8 mouse cellular contexts compared by ENCODE assay signal in genomic region chr14:103069864-103070611, GRCm38 (mm10). TPM values are rescaled to one million over a fixed set of nuclear protein-coding genes. Genes with fewer than 3 reads are reported as not detected.
DNase-seq lines count a peak whose midpoint lies in the region; ATAC-seq and TF ChIP-seq lines count a peak whose summit lies in the region.

Cln5 (plus strand) TSS chr14:103070216.

- peaks cover 7% of the 10 kb centered on the region for H3K36me3 ChIP-seq in ES-Bruce4 (ENCODE audit: control insufficient read depth, insufficient read depth, low read length, poor library complexity, severe bottlenecking)
- H3K36me3 ChIP-seq in forebrain, embryonic 14.5 days (ENCODE audit: control insufficient read depth, insufficient read depth, low read length), result no peaks in the 10 kb centered on the region
- H3K36me3 ChIP-seq in neural tube, embryonic 15.5 days, result peaks cover 7% of the 10 kb centered on the region; the same call in 1 of the 2 replicates

- intact Hi-C loops in heart, postnatal 14 days (cut with DNase I), result loop anchor here (2.0 to 5.0 kb wide), 5 partner anchors 27 to 467 kb away; partner anchors contain the start of gene Mycbp2

- H3K4me3 ChIP-seq in ES-Bruce4 (ENCODE audit: low read depth, low read length), result peak within 1 kb of the TSS; percentile 97
- H3K4me3 ChIP-seq in forebrain, embryonic 14.5 days (ENCODE audit: low read depth, low read length), result peak within 1 kb of the TSS; percentile 64
- H3K4me3 ChIP-seq in neural tube, embryonic 15.5 days (replicated peaks), result peak within 1 kb of the TSS; percentile 69

- peak within 1 kb of the TSS; percentile 88 for H3K9ac ChIP-seq in ES-Bruce4 (ENCODE audit: low read depth, poor library complexity, severe bottlenecking)
- peak within 1 kb of the TSS; percentile 73 for H3K9ac ChIP-seq in forebrain, embryonic 14.5 days (ENCODE audit: low read length)
- H3K9ac ChIP-seq in neural tube, embryonic 15.5 days (replicated peaks), result peak within 1 kb of the TSS; percentile 63

- H3K4me1 ChIP-seq in ES-Bruce4 (ENCODE audit: control insufficient read depth, insufficient read depth, low read length), result no peaks in the 10 kb centered on the region
- H3K4me1 ChIP-seq in forebrain, embryonic 14.5 days (ENCODE audit: control insufficient read depth, insufficient read depth, low read length), result no peaks in the 10 kb centered on the region; the same call in 1 of the 2 replicates
- H3K4me1 ChIP-seq in neural tube, embryonic 15.5 days, result peaks cover 15% of the 10 kb centered on the region

- DNase-seq in forebrain, embryonic 14.5 days (ENCODE audit: low spot score), result peak; percentile 94
- peak; percentile 97 to 98 for DNase-seq in heart, postnatal 14 days
- peak; percentile 88 for DNase-seq in layer of hippocampus, adult 11-12 months (ENCODE audit: low spot score)
- peak; percentile 95 to 97 for DNase-seq in lung, adult 18-20 months
- peak; percentile 89 for DNase-seq in testis, postnatal 14 days (ENCODE audit: low spot score)

- peak; percentile 91 for ATAC-seq in cerebellum, adult (ENCODE audit: insufficient number of reproducible peaks, low FRiP score, low TSS enrichment)
- ATAC-seq in forebrain, embryonic 14.5 days, result peak; percentile 94
- ATAC-seq in neural tube, embryonic 15.5 days (ENCODE audit: low FRiP score), result peak; percentile 96

- peak within 1 kb of the TSS; percentile 78 for H3K27ac ChIP-seq in ES-Bruce4 (ENCODE audit: insufficient read depth, low read length)
- peak within 1 kb of the TSS; percentile 40 for H3K27ac ChIP-seq in forebrain, embryonic 14.5 days (ENCODE audit: low read depth, low read length)
- peak within 1 kb of the TSS; percentile 82 for H3K27ac ChIP-seq in neural tube, embryonic 15.5 days (replicated peaks)

- peak within 1 kb of the TSS; percentile 82 for H3K4me2 ChIP-seq in forebrain, embryonic 14.5 days (ENCODE audit: low read length)
- H3K4me2 ChIP-seq in neural tube, embryonic 15.5 days, result peak within 1 kb of the TSS; percentile 87

- H3K9me3 ChIP-seq in ES-Bruce4 (replicated peaks; ENCODE audit: control insufficient read depth, insufficient read depth, low read length, poor library complexity, severe bottlenecking), result no peaks in the 10 kb centered on the region
- H3K9me3 ChIP-seq in forebrain, embryonic 14.5 days (replicated peaks; ENCODE audit: control insufficient read depth, low read length), result no peaks in the 10 kb centered on the region
- no peaks in the 10 kb centered on the region for H3K9me3 ChIP-seq in neural tube, embryonic 15.5 days (replicated peaks)

- H3K27me3 ChIP-seq in ES-Bruce4 (ENCODE audit: control insufficient read depth, insufficient read depth, low read length, poor library complexity, severe bottlenecking), result no peaks in the 10 kb centered on the region
- no peaks in the 10 kb centered on the region for H3K27me3 ChIP-seq in forebrain, embryonic 14.5 days (replicated peaks; ENCODE audit: control insufficient read depth, insufficient read depth, low read length)
- no peaks in the 10 kb centered on the region for H3K27me3 ChIP-seq in neural tube, embryonic 15.5 days (replicated peaks)

- no peak for TF ChIP-seq CTCF in ES-Bruce4 (IDR thresholded peaks at IDR 0.05; ENCODE audit: low read depth, low read length)

- peak; percentile 91 for TF ChIP-seq POLR2A in ES-Bruce4 (IDR thresholded peaks at IDR 0.05; ENCODE audit: insufficient read depth, low read length)

- 0 out of 2 replicates have a peak, but pooled peaks have one; percentile 18 for TF ChIP-seq EP300 in ES-Bruce4 (IDR thresholded peaks at IDR 0.05; ENCODE audit: insufficient read depth, low read depth, low read length)

- WGBS in forebrain, embryonic 14.5 days, result under 1% methylated on average over 58 of the region's 65 CpGs
- under 1% methylated on average over 64 of the region's 65 CpGs for WGBS in neural tube, embryonic 15.5 days

RNA-seq across cellular contexts. Expression of gene Cln5, which starts in this region (rescaled TPM):
- 36.3 and 38.7 TPM in 2 replicates for polyA plus RNA-seq in ES-Bruce4 (2011; ENCODE audit: insufficient read depth, insufficient read length, low read depth, missing spikeins)
- 11.2 and 11.4 TPM in 2 replicates for polyA plus RNA-seq in forebrain, embryonic 14.5 days (2014; fragmentation: Nextera tagmentation; extraction: Ambion mirVana)
- total RNA-seq in heart, postnatal 14 days (2021), result 10 to 100 TPM; 16.4 to 17.9 TPM
- 12.9 and 15.9 TPM in 2 replicates for polyA plus RNA-seq in neural tube, embryonic 15.5 days (2015; fragmentation: Nextera tagmentation; extraction: Ambion mirVana)

Comparison
In these comparisons a context has a peak if more than half of its experiments do, and no peak if none do; other contexts are left out.
1. Peak in every context shown above with its lines: DNase-seq, ATAC-seq, H3K4me3 ChIP-seq and H3K27ac ChIP-seq.